Mouse (Mus musculus): Measurements from ENCODE around the gene Rcan3.

The Rcan3 gene

DNA sequence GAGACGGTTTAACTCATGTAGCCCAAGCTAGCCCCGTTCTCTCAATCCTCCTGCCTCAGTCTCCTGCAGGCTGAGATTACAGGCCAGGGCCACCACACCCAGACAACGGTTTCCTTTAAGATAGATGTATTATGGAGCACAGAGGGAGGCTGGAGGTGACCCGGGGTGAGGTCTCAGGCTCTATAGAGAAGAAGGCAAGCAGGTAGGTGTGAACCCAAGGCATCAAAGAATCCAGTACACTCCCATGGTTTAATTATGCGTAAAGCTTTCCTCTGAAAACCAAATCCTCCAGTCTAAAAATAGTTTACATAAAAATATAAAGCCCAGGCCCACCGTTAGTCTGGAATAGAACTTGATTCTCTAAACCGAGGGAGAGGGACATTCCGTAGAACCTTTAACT, 20.2 kb downstream of the Rcan3 start:
- no peak for DNase-seq (ENCODE audit: low read depth)

DNA sequence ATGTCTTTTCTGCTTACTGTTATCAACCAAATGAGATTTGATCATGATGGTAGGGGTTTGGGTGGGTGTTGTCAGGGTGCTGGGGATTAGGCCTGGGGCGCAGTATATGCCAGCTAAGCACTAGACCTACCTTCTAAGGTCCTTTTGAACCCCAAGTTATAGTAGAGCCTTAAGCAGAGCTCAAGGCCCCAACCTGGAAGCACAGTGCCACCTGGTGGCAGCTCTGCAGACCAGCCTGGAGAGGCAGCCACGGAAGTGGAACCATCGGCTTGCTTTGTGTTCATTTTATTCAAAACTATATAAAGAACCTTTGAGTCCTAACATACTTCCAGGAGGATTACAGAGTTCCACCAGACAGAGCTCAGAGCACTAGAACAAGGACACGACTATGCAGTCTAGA, 22.0 kb downstream of the Rcan3 start:
- peak; percentile 60 for DNase-seq (ENCODE audit: low read depth)

GRCm38 (mm10) chr4:135406180-135406579, 27.5 kb downstream of the Rcan3 start:
- peak; percentile 43 for DNase-seq (ENCODE audit: low read depth)

DNA sequence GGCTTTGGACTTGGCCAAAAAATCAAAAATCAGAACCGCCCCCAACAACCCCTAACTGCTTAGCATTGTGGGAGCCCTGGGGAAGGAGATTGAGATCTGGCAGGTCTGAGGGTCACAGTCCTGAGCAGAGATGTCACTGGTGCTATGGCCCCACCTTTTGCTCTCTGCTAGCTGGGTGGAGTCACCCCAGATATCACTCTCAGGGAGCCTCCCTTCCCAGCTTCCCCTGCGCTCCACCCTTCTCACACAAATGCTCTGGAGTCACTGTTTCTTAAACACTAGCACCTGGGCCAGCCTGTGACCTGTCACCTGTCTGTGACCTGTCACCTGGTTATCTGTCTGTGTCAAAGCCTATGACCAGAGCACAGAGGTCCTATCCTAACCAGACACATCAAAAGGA, 28.7 kb downstream of the Rcan3 start:
- no peak for DNase-seq (ENCODE audit: low read depth)

DNA sequence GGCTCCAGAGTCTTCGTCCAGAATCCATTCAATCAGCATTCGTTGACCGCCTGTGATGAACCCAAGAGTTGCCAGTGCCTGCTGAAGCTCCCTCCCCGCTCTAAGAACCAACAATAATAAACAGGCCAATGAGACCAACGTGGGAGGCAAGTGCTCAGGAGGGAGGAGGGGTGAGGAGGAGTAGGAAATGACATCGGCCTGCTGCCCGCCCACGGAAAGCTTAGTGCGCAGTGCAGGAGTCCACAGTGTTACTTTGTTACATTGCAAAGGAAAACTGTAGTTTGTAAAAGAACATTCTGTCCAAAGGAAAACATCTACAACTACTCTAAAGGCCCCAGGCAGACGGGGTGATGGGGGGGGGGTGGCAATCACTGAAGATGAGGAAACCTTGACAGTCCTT, 29.6 kb downstream of the Rcan3 start:
- no peak for DNase-seq (ENCODE audit: low read depth)

- no peak for DNase-seq (ENCODE audit: low read depth)
Observed at GRCm38 (mm10) chr4:135401881-135402280, 31.8 kb downstream of the Rcan3 start.

DNA sequence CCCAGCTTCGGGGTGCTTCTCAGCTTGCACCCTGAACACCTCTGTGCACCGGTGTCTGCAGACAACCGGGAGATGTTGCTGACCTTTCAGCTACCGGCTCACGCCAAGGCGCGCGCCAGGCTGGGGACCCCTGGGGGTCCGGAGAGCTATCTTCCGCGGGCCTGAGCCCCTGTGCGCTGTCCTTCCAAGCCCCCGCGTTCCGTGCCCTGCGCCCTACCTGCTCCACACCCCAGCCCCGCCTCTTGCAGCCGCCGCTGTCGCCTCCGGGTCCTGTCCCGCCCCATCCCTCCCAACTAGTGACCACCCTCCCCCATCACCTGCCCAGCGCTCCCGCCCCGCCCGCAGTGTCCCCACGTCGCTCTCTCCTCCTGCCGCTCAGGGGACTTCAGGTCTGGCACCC, 35.7 kb downstream of the Rcan3 start, which contains the start of gene Ncmap:
Ncmap (minus strand) TSS at position 237 of the 400 bp plus-strand sequence.
- no peak for DNase-seq (ENCODE audit: low read depth)

DNA sequence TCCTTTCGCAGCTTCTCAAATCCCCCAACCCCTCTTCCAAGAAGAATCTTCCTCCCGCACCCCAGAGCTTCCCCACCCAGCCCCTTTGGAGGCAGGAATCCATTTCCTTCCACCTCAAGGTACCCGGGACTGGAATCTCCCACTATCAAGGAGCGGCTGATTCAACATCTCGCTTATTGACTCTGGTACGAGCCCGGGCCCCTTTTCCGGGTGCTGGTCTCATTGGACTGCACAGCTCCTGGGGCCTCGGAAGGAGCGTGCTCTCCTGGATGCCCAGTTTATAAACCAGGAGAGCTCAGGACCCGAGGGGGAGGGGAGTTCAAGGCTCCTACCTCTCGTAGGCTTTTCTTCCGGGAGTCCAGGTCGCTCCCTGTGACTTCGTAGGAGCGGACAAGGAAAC, 36.1 kb downstream of the Rcan3 start:
- DNase-seq (ENCODE audit: low read depth): no peak

GRCm38 (mm10) chr4:135396303-135396702, 37.4 kb downstream of the Rcan3 start:
- DNase-seq (ENCODE audit: low read depth): no peak

DNA sequence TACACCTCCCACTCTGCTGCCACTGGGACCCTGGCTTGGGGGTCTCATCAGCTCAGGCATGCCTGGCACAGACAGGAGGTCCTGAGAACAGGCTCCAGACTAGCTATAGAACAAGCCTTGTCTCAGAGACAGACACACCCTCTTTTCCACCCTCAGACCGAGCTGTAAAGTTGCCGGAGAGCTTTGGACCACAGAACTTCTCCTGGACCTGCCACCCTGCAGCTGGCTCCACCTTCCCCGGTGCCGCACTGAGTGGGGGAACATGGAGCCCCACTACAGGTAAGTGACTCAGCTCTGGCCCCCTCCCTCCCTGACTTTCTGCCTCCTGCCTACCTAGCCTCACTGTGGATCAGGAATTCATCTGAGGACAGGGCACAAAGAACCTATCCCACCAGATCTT, 38.3 kb downstream of the Rcan3 start:
- DNase-seq (ENCODE audit: low read depth): no peak

- DNase-seq (ENCODE audit: low read depth): no peak
Observed at GRCm38 (mm10) chr4:135394666-135395065, 39.0 kb downstream of the Rcan3 start.

- DNase-seq (ENCODE audit: low read depth): no peak
Observed at GRCm38 (mm10) chr4:135393381-135393780, 40.3 kb downstream of the Rcan3 start.

DNA sequence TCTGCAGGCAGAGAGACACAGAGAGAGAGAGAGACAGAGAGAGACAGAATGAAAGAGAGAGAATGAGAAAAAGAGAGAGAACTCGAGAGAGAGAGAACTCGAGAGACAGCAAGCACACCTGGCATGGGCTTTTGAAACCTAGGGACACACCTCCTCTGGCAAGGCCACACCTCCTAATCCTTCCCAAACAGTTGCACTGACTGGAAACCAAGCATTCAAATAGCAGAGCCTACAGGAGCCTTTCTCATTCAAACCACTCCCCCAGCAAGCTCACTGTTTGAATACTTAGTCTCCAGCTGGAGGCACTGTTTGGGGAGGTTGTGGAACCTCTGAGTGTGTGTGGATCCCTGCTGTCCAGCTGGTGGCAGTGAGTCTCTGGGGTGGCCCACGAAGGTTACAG, 40.9 kb downstream of the Rcan3 start:
- no peak for DNase-seq (ENCODE audit: low read depth)

GRCm38 (mm10) chr4:135391014-135391413, 42.6 kb downstream of the Rcan3 start:
- DNase-seq (ENCODE audit: low read depth): no peak

GRCm38 (mm10) chr4:135385614-135386013, 48.0 kb downstream of the Rcan3 start:
- no peak for DNase-seq (ENCODE audit: low read depth)

DNA sequence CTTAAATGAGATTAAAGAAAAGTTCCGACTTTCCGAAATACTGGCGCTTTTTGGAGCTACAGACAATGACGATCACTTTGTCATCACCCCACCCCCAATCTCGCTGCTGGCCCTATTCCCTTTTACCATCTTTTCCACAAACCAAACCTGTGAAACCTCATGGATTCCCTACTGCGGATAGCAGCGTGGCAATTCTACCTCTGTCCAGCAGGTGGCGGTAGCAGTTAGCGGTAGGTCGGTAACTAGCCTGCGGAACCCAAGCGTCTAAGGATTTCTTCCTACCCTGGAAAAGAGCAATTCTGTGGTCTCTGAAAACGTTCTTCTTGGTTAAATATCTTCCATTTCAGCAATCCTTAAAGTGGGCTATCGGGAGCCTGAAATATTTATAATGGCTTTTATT, 51.3 kb downstream of the Rcan3 start:
- peak; percentile 66 for DNase-seq (ENCODE audit: low read depth)

DNA sequence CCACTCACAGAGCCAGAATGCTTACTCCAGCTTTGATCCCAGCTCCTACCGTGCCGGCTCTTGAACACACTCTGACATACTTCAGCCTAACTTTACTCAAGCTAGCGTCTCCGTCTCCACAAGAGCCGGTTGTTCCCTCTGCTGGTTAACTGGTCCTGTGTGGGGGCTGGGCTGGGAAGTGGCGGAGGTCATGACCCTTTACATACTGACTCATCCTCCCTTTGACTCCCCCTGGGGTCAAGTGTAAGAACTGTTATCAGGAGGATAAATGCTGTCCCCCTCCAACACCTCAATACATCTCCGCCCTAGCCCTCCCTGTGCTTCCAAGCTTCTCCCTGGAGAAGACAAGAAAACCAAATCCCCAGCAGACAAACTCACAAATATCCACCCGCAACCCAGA, 52.3 kb downstream of the Rcan3 start:
- no peak for DNase-seq (ENCODE audit: low read depth)

- DNase-seq (ENCODE audit: low read depth): no peak
Observed at GRCm38 (mm10) chr4:135377241-135377640, 56.4 kb downstream of the Rcan3 start.

DNA sequence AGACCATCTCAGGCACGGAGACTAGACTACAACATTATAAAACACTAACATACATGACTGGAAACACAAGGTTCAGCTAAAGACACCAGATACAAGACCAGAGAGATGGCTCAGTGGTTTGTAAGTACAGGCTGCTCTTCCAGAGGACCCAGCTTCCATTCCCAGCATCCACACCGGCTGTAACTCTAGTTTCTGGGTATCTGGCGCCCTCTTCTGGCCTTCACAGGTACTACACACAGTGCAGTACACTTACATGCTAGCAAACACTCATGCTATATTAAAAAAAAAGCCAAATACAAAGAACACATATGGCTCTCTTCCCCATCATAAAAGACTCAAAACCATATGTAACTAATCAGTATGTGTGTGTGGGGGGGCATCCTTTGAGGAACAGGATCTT, 58.2 kb downstream of the Rcan3 start:
- no peak for DNase-seq (ENCODE audit: low read depth)

GRCm38 (mm10) chr4:135373299-135373698, 60.4 kb downstream of the Rcan3 start:
- no peak for DNase-seq (ENCODE audit: low read depth)

DNA sequence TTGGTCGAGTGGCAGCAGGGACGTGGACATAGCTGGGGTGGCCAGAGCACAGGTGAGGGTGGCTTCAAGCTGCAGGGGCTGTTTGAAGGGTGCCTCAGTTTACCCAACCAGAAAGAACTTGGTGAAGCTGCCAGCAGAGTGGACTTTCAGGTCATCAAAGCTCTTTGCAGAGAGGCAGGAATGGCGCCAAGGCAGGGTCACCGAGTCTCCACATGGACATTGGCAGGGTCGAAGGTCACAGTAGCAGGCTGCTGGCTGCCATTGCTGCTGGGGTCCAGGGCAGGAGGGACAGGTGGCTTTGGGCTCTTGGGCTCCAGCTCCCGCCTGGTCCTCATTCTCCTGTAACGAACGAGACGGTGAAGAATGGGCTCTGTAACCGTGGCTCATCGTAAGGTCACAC, 63.3 kb downstream of the Rcan3 start:
- no peak for DNase-seq (ENCODE audit: low read depth)

DNA sequence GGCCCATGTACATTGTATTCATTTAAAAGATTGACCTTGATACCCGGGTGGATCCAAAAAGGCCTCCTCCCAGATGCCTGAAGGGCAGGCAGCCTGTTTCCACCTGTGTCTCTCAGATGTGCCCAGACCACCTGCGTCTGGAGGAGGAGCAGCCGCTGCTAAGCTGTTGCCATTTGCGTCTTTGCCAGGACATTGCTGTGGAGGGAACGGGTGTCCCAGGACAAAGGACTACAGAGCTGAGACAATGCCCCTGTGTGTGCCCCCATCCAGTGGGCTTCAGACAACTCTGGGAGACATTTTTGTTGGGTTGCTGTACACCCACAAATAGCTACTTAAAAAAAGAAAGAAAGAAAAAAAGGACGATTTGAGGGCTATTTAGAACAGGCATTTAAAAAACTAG, 70.8 kb downstream of the Rcan3 start:
- no peak for DNase-seq (ENCODE audit: low read depth)
